Mouse (Mus musculus): Measurements from ENCODE around the gene Pgghg. TPM values are rescaled to one million over a fixed set of nuclear protein-coding genes. Genes with fewer than 3 reads are reported as not detected.
"Not testable (repeated sequence)": the region's sequence is repeated elsewhere in the genome, so short reads cannot be mapped to it uniquely, and the experiment has no call there.

Gene Pgghg
- polyA plus RNA-seq, 1 experiment from 2014 or later, result 23.0 TPM

DNA sequence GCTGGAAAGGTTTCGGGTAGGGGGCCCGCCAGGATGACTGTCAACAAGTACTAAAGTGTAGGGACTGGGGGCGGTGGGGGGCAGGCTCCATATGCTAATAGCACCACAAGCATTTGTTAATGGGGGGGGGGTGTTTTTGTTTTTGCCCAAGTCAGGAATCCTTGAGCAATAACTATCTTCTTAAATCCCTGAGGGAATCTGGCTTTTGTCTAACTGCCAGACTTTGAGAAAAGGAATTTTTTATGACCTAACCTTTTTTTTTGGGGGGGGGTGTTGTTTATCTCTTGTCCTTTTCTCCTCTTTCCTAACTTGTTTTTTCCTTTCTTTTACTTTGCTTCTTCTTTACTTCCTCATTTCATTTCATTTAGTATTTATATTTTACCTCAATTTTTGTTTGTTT lies 34.3 kb downstream of the Pgghg start:
- WGBS, result 27% methylated on average over 3 of the region's 3 CpGs
- ATAC-seq (ENCODE audit: insufficient number of reproducible peaks, insufficient read depth, low FRiP score, low TSS enrichment), result no peak
- no peak overlapping the region for H3K9ac ChIP-seq
- H3K27me3 ChIP-seq, result no peaks in the 10 kb centered on the region
- H3K4me2 ChIP-seq (replicated peaks), result no peak overlapping the region
- no peaks in the 10 kb centered on the region for H3K36me3 ChIP-seq
- no peaks in the 10 kb centered on the region for H3K9me3 ChIP-seq
- no peak overlapping the region for H3K27ac ChIP-seq
- peaks cover 20% of the 10 kb centered on the region for H3K4me1 ChIP-seq
- H3K4me3 ChIP-seq, result no peak overlapping the region

DNA sequence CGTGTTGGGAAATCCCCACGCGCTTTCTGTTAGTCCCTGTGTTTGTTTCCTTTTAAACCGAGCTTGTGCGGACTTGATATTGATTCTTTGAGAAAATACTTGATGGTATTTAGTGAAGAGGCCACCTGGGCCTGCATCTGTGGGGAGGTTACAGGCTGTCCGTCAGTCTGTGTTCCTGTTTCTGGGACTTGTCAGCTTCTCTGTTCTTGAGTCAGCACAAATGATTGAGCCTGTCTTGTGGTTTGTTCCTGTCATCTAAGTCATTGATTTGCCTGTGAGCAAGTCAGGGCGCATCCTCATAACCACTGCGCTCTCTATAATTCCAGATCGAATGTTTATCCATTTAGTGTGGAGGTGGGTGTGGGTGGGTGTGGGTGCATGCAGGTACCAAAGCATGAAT lies 35.5 kb downstream of the Pgghg start:
- not testable (repeated sequence) for H3K4me3 ChIP-seq; ATAC-seq (ENCODE audit: insufficient number of reproducible peaks, insufficient read depth, low FRiP score, low TSS enrichment); H3K27ac ChIP-seq; H3K27me3 ChIP-seq; H3K9ac ChIP-seq; H3K36me3 ChIP-seq; H3K9me3 ChIP-seq; H3K4me2 ChIP-seq (replicated peaks)
- H3K4me1 ChIP-seq, result peaks cover 13% of the 10 kb centered on the region
- WGBS, result 85% methylated on average over 9 of the region's 9 CpGs

GRCm38 (mm10) chr7:140981704-140982103 lies 40.5 kb downstream of the Pgghg start:
- Histone ChIP-seq H3K36me3 (no peaks in the 10 kb centered on the region), H3K9ac (no peak overlapping the region), H3K9me3 (no peaks in the 10 kb centered on the region), H3K27ac (no peak overlapping the region), H3K4me3 (no peak overlapping the region), H3K4me2 (replicated peaks) (no peak overlapping the region), H3K4me1 (no peaks in the 10 kb centered on the region), H3K27me3 (no peaks in the 10 kb centered on the region)
- no peak for ATAC-seq (ENCODE audit: insufficient number of reproducible peaks, insufficient read depth, low FRiP score, low TSS enrichment)
- 80% methylated on average over 8 of the region's 8 CpGs for WGBS

- 88% methylated on average over 7 of the region's 7 CpGs for WGBS
- no peaks in the 10 kb centered on the region for H3K27me3 ChIP-seq
- no peak overlapping the region for H3K27ac ChIP-seq
- H3K4me2 ChIP-seq (replicated peaks), result no peak overlapping the region
- no peaks in the 10 kb centered on the region for H3K4me1 ChIP-seq
- no peak overlapping the region for H3K9ac ChIP-seq
- H3K4me3 ChIP-seq, result no peak overlapping the region
- no peaks in the 10 kb centered on the region for H3K36me3 ChIP-seq
- no peaks in the 10 kb centered on the region for H3K9me3 ChIP-seq
- ATAC-seq (ENCODE audit: insufficient number of reproducible peaks, insufficient read depth, low FRiP score, low TSS enrichment), result no peak
Observed at GRCm38 (mm10) chr7:140982971-140983370, 41.8 kb downstream of the Pgghg start.

GRCm38 (mm10) chr7:140987182-140988138 lies 46.3 kb downstream of the Pgghg start:
- WGBS, result 80% methylated on average over 17 of the region's 17 CpGs

DNA sequence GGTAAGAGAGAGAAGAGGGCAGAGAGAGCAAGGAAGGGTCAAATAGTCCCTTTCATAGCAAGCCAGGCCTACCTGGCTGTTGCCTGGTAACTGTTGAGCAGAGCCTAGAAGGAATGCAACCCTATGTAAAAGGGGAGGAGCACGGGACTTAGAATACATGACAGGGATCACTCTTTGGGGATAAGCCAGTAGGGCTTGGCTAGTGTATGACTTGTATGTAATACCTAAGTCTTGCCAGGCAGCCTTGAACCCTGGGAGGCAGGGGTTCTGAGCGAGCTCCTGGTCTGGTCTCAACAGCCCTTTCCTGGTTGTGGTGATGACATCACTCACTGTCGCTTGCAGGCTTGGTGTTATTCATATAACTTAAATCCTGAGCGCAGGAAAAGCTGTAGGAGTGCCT lies 47.8 kb downstream of the Pgghg start:
- H3K4me3 ChIP-seq, result no peak overlapping the region
- no peak overlapping the region for H3K4me2 ChIP-seq (replicated peaks)
- no peaks in the 10 kb centered on the region for H3K36me3 ChIP-seq
- H3K27me3 ChIP-seq, result no peaks in the 10 kb centered on the region
- WGBS, result 80% methylated on average over 4 of the region's 4 CpGs
- H3K27ac ChIP-seq, result no peak overlapping the region
- H3K4me1 ChIP-seq, result 0 out of 2 replicates have a peak, but pooled peaks cover 3% of the 10 kb centered on the region
- H3K9ac ChIP-seq, result no peak overlapping the region
- no peaks in the 10 kb centered on the region for H3K9me3 ChIP-seq
- ATAC-seq (ENCODE audit: insufficient number of reproducible peaks, insufficient read depth, low FRiP score, low TSS enrichment), result no peak

More at GRCm38 (mm10) chr7:140987182-140988138, 46.3 kb downstream of the Pgghg start:
- no peak overlapping the region for H3K9ac ChIP-seq
- no peaks in the 10 kb centered on the region for H3K36me3 ChIP-seq
- ATAC-seq (ENCODE audit: insufficient number of reproducible peaks, insufficient read depth, low FRiP score, low TSS enrichment), result no peak
- no peak overlapping the region for H3K4me3 ChIP-seq
- H3K27ac ChIP-seq, result no peak overlapping the region
- no peaks in the 10 kb centered on the region for H3K9me3 ChIP-seq
- H3K4me1 ChIP-seq, result 0 out of 2 replicates have a peak, but pooled peaks cover 3% of the 10 kb centered on the region
- no peak overlapping the region for H3K4me2 ChIP-seq (replicated peaks)
- no peaks in the 10 kb centered on the region for H3K27me3 ChIP-seq

DNA sequence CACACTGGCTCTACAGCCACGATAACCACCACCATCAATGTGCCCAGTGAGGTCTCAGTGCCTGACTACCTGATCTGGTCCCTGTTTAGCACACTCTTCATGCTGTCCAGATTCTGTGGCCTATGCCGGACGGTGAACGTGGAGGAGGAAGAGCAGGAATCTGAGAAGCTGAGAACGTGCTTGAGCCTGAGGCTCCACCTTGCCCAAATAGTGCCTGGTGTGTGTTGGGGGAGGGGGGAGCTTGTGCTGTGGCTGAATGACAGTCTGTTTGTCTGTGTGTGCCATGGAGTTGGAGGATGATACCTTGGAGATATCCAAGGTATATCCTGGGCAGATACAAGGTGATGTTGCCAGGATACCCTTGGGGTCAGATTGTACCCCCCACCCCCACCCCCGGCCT lies 49.0 kb downstream of the Pgghg start:
- Histone ChIP-seq H3K4me1 (0 out of 2 replicates have a peak, but pooled peaks cover 3% of the 10 kb centered on the region), H3K4me2 (replicated peaks) (no peak overlapping the region), H3K27me3 (no peaks in the 10 kb centered on the region), H3K9ac (no peak overlapping the region), H3K4me3 (no peak overlapping the region), H3K36me3 (no peaks in the 10 kb centered on the region), H3K9me3 (no peaks in the 10 kb centered on the region), H3K27ac (no peak overlapping the region)
- ATAC-seq (ENCODE audit: insufficient number of reproducible peaks, insufficient read depth, low FRiP score, low TSS enrichment), result no peak
- WGBS, result 50% methylated on average over 6 of the region's 6 CpGs

DNA sequence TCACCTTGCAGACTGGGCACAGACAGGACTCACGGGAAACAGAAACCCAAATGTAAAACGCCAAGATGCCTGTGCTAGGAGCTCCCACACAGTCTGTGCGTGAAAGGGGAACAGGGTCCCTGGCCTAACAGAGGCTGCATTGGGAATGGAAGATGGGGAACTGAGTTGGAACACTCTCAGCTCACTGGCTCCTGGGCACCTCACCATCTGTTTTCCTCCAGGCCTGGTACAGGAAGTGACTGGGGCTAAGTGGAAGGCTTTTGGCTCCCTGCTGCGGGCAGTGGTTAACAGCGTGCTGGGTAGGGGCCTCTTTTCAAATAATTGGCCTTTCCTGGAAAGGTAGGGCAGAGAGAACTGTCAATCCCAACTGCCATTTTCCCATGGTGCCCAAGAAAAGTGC lies 49.4 kb downstream of the Pgghg start:
- no peak overlapping the region for H3K27ac ChIP-seq
- no peaks in the 10 kb centered on the region for H3K27me3 ChIP-seq
- H3K9me3 ChIP-seq, result no peaks in the 10 kb centered on the region
- H3K36me3 ChIP-seq, result no peaks in the 10 kb centered on the region
- ATAC-seq (ENCODE audit: insufficient number of reproducible peaks, insufficient read depth, low FRiP score, low TSS enrichment), result no peak
- no peak overlapping the region for H3K4me3 ChIP-seq
- H3K4me2 ChIP-seq (replicated peaks), result no peak overlapping the region
- H3K4me1 ChIP-seq, result 0 out of 2 replicates have a peak, but pooled peaks cover 3% of the 10 kb centered on the region
- 53% methylated on average over 5 of the region's 5 CpGs for WGBS
- H3K9ac ChIP-seq, result no peak overlapping the region

GRCm38 (mm10) chr7:140991117-140991689 lies 50.0 kb downstream of the Pgghg start:
- H3K27ac ChIP-seq, result no peak overlapping the region
- no peaks in the 10 kb centered on the region for H3K9me3 ChIP-seq
- H3K4me3 ChIP-seq, result no peak overlapping the region
- no peak for ATAC-seq (ENCODE audit: insufficient number of reproducible peaks, insufficient read depth, low FRiP score, low TSS enrichment)
- no peaks in the 10 kb centered on the region for H3K36me3 ChIP-seq
- 89% methylated on average over 14 of the region's 14 CpGs for WGBS
- 0 out of 2 replicates have a peak, but pooled peaks cover 3% of the 10 kb centered on the region for H3K4me1 ChIP-seq
- H3K9ac ChIP-seq, result no peak overlapping the region
- no peaks in the 10 kb centered on the region for H3K27me3 ChIP-seq
- no peak overlapping the region for H3K4me2 ChIP-seq (replicated peaks)

Other genes with a start within 250 kb of the Pgghg start
- gene Olfr541, start 244.1 kb upstream of the Pgghg start, polyA plus RNA-seq (2016; fragmentation: Nextera tagmentation; extraction: Ambion mirVana), result not detected in 2 replicates
- gene Cyp2e1, start 177.7 kb upstream of the Pgghg start, polyA plus RNA-seq (2016; fragmentation: Nextera tagmentation; extraction: Ambion mirVana), result not detected in 2 replicates
- 0.14 and 0.33 TPM in 2 replicates for gene Syce1, start 153.5 kb upstream of the Pgghg start, polyA plus RNA-seq (2016; fragmentation: Nextera tagmentation; extraction: Ambion mirVana)
- gene Zfp941, start 119.2 kb upstream of the Pgghg start, polyA plus RNA-seq (2016; fragmentation: Nextera tagmentation; extraction: Ambion mirVana), result 3.7 and 4.2 TPM in 2 replicates
- 2.1 and 2.6 TPM in 2 replicates for gene Urah, start 106.4 kb upstream of the Pgghg start, polyA plus RNA-seq (2016; fragmentation: Nextera tagmentation; extraction: Ambion mirVana)
- gene Scgb1c1, start 95.8 kb upstream of the Pgghg start, polyA plus RNA-seq (2016; fragmentation: Nextera tagmentation; extraction: Ambion mirVana), result not detected in 2 replicates
- gene Odf3, start 93.6 kb upstream of the Pgghg start, polyA plus RNA-seq (2016; fragmentation: Nextera tagmentation; extraction: Ambion mirVana), result not detected in 2 replicates
- not detected in 2 replicates for gene Gm45785, start 85.1 kb upstream of the Pgghg start, polyA plus RNA-seq (2016; fragmentation: Nextera tagmentation; extraction: Ambion mirVana)
- gene Ric8a, start 84.4 kb upstream of the Pgghg start, polyA plus RNA-seq (2016; fragmentation: Nextera tagmentation; extraction: Ambion mirVana), result 69.2 and 76.6 TPM in 2 replicates
- gene Bet1l, start 83.8 kb upstream of the Pgghg start, polyA plus RNA-seq (2016; fragmentation: Nextera tagmentation; extraction: Ambion mirVana), result 36.0 and 44.3 TPM in 2 replicates
- 274 and 291 TPM in 2 replicates for gene Psmd13, start 59.4 kb upstream of the Pgghg start, polyA plus RNA-seq (2016; fragmentation: Nextera tagmentation; extraction: Ambion mirVana)
- 25.3 and 26.1 TPM in 2 replicates for gene Sirt3, start 59.1 kb upstream of the Pgghg start, polyA plus RNA-seq (2016; fragmentation: Nextera tagmentation; extraction: Ambion mirVana)
- gene Cox8b, start 40.9 kb upstream of the Pgghg start, polyA plus RNA-seq (2016; fragmentation: Nextera tagmentation; extraction: Ambion mirVana), result 2.4 TPM in 2 replicates
- gene Nlrp6, start 20.5 kb upstream of the Pgghg start, polyA plus RNA-seq (2016; fragmentation: Nextera tagmentation; extraction: Ambion mirVana), result 0.13 and 0.23 TPM in 2 replicates
- gene Ifitm5, start 8.9 kb downstream of the Pgghg start, polyA plus RNA-seq (2016; fragmentation: Nextera tagmentation; extraction: Ambion mirVana), result 4.2 and 4.5 TPM in 2 replicates
- 0.65 TPM in 1 of 2 replicates, not detected in the other for gene Gm45717, start 14.5 kb downstream of the Pgghg start, polyA plus RNA-seq (2016; fragmentation: Nextera tagmentation; extraction: Ambion mirVana)
- 864 and 899 TPM in 2 replicates for gene Ifitm2, start 14.6 kb downstream of the Pgghg start, polyA plus RNA-seq (2016; fragmentation: Nextera tagmentation; extraction: Ambion mirVana)
- 35.5 and 37.6 TPM in 2 replicates for gene Ifitm1, start 25.8 kb downstream of the Pgghg start, polyA plus RNA-seq (2016; fragmentation: Nextera tagmentation; extraction: Ambion mirVana)
- 48.0 and 52.4 TPM in 2 replicates for gene Ifitm3, start 69.4 kb downstream of the Pgghg start, polyA plus RNA-seq (2016; fragmentation: Nextera tagmentation; extraction: Ambion mirVana)
- gene Ifitm6, start 76.5 kb downstream of the Pgghg start, polyA plus RNA-seq (2016; fragmentation: Nextera tagmentation; extraction: Ambion mirVana), result 0.43 TPM in 1 of 2 replicates, not detected in the other
- not detected in 2 replicates for gene Gm17387, start 87.7 kb downstream of the Pgghg start, polyA plus RNA-seq (2016; fragmentation: Nextera tagmentation; extraction: Ambion mirVana)
- gene B4galnt4, start 119.7 kb downstream of the Pgghg start, polyA plus RNA-seq (2016; fragmentation: Nextera tagmentation; extraction: Ambion mirVana), result 35.2 and 39.2 TPM in 2 replicates
- 13.3 and 16.2 TPM in 2 replicates for gene Pkp3, start 136.8 kb downstream of the Pgghg start, polyA plus RNA-seq (2016; fragmentation: Nextera tagmentation; extraction: Ambion mirVana)
- gene Sigirr, start 159.2 kb downstream of the Pgghg start, polyA plus RNA-seq (2016; fragmentation: Nextera tagmentation; extraction: Ambion mirVana), result 1.9 and 3.0 TPM in 2 replicates
- gene Ano9, start 176.4 kb downstream of the Pgghg start, polyA plus RNA-seq (2016; fragmentation: Nextera tagmentation; extraction: Ambion mirVana), result 2.2 and 2.5 TPM in 2 replicates
- 82.2 and 84.7 TPM in 2 replicates for gene Ptdss2, start 181.0 kb downstream of the Pgghg start, polyA plus RNA-seq (2016; fragmentation: Nextera tagmentation; extraction: Ambion mirVana)
- 87.9 and 88.1 TPM in 2 replicates for gene Rnh1, start 231.5 kb downstream of the Pgghg start, polyA plus RNA-seq (2016; fragmentation: Nextera tagmentation; extraction: Ambion mirVana)

Data from embryonic facial prominence, embryonic 12.5 days (tissue).